Comparison of ENCODE assay signal across 15 mouse cellular contexts in genomic region chr8:47763194-47763593, GRCm38 (mm10). TPM values are rescaled to one million over a fixed set of nuclear protein-coding genes. Genes with fewer than 3 reads are reported as not detected.
DNase-seq lines count a peak whose midpoint lies in the region; ATAC-seq and TF ChIP-seq lines count a peak whose summit lies in the region.
"Had no signal": no experiment of that assay in that cellular context is flagged by ENCODE, and none has a peak within 500 bp of the region (broad histone marks: within the 10 kb centered on the region; RNA-seq: fewer than 3 reads in every experiment).

No protein-coding gene starts in this region.

- H3K36me3 ChIP-seq in intestine, postnatal 0 days (ENCODE audit: control insufficient read depth, insufficient read depth), result no peaks in the 10 kb centered on the region
- no peaks in the 10 kb centered on the region for H3K36me3 ChIP-seq in intestine, embryonic 15.5 days
- H3K36me3 ChIP-seq in embryonic facial prominence, embryonic 15.5 days, result no peaks in the 10 kb centered on the region
- no peaks in the 10 kb centered on the region for H3K36me3 ChIP-seq in midbrain, embryonic 14.5 days (ENCODE audit: control insufficient read depth, insufficient read depth, low read length)
- H3K36me3 ChIP-seq: stomach, embryonic 15.5 days had no signal

- 57% methylated on average over 9 of the region's 9 CpGs for WGBS in intestine, postnatal 0 days
- 41% methylated on average over 9 of the region's 9 CpGs for WGBS in intestine, embryonic 15.5 days
- WGBS in embryonic facial prominence, embryonic 15.5 days, result 51% methylated on average over 9 of the region's 9 CpGs
- 22% methylated on average over 9 of the region's 9 CpGs for WGBS in midbrain, embryonic 14.5 days

- no peak for ATAC-seq in intestine, postnatal 0 days
- no peak for ATAC-seq in intestine, embryonic 15.5 days
- no peak for ATAC-seq in embryonic facial prominence, embryonic 15.5 days (ENCODE audit: insufficient number of reproducible peaks, low FRiP score, low TSS enrichment, low read depth)
- no peak for ATAC-seq in midbrain, embryonic 14.5 days (ENCODE audit: low FRiP score, low TSS enrichment)
- ATAC-seq: activated CD4-positive, CD25-positive, alpha-beta regulatory T cell, adult 4 months had no signal

- no peak overlapping the region for H3K4me3 ChIP-seq in intestine, postnatal 0 days (ENCODE audit: low read depth, low read length)
- H3K4me3 ChIP-seq in intestine, embryonic 15.5 days (replicated peaks), result no peak overlapping the region
- H3K4me3 ChIP-seq in embryonic facial prominence, embryonic 15.5 days (replicated peaks), result no peak overlapping the region
- no peak overlapping the region for H3K4me3 ChIP-seq in midbrain, embryonic 14.5 days (replicated peaks; ENCODE audit: low read depth, low read length)
- H3K4me3 ChIP-seq: stomach, embryonic 15.5 days had no signal

- H3K9me3 ChIP-seq in intestine, postnatal 0 days (ENCODE audit: control insufficient read depth), result no peaks in the 10 kb centered on the region
- no peaks in the 10 kb centered on the region for H3K9me3 ChIP-seq in intestine, embryonic 15.5 days
- no peaks in the 10 kb centered on the region for H3K9me3 ChIP-seq in embryonic facial prominence, embryonic 15.5 days (replicated peaks)
- no peaks in the 10 kb centered on the region for H3K9me3 ChIP-seq in midbrain, embryonic 14.5 days (ENCODE audit: control insufficient read depth, low read length)
- H3K9me3 ChIP-seq: stomach, embryonic 15.5 days had no signal

- no peaks in the 10 kb centered on the region for H3K4me1 ChIP-seq in intestine, postnatal 0 days (replicated peaks; ENCODE audit: control insufficient read depth, insufficient read depth, low read length)
- H3K4me1 ChIP-seq in intestine, embryonic 15.5 days (replicated peaks), result 0 out of 2 replicates have a peak, but pooled peaks cover 6% of the 10 kb centered on the region
- H3K4me1 ChIP-seq in embryonic facial prominence, embryonic 15.5 days, result peaks cover 18% of the 10 kb centered on the region
- H3K4me1 ChIP-seq in midbrain, embryonic 14.5 days (ENCODE audit: control insufficient read depth, insufficient read depth, low read length), result peaks cover 13% of the 10 kb centered on the region; the same call in 1 of the 2 replicates

- peak overlapping the region; percentile 41; the same call in 1 of the 2 replicates for H3K4me2 ChIP-seq in intestine, postnatal 0 days (replicated peaks; ENCODE audit: low read depth)
- H3K4me2 ChIP-seq in intestine, embryonic 15.5 days (replicated peaks), result no peak overlapping the region
- peak overlapping the region; percentile 23; the same call in 1 of the 2 replicates for H3K4me2 ChIP-seq in embryonic facial prominence, embryonic 15.5 days (replicated peaks)
- H3K4me2 ChIP-seq in midbrain, embryonic 14.5 days (ENCODE audit: low read length), result peak overlapping the region; percentile 33

- no peak overlapping the region for H3K27ac ChIP-seq in intestine, postnatal 0 days (ENCODE audit: low read depth, low read length)
- H3K27ac ChIP-seq in intestine, embryonic 15.5 days, result no peak overlapping the region
- no peak overlapping the region for H3K27ac ChIP-seq in embryonic facial prominence, embryonic 15.5 days (replicated peaks)
- H3K27ac ChIP-seq in midbrain, embryonic 14.5 days (replicated peaks; ENCODE audit: low read depth, low read length), result no peak overlapping the region
- H3K27ac ChIP-seq: stomach, embryonic 15.5 days had no signal

- H3K27me3 ChIP-seq in intestine, postnatal 0 days (replicated peaks; ENCODE audit: control insufficient read depth, insufficient read depth, low read length), result no peaks in the 10 kb centered on the region
- H3K27me3 ChIP-seq in intestine, embryonic 15.5 days (replicated peaks), result no peaks in the 10 kb centered on the region
- H3K27me3 ChIP-seq in embryonic facial prominence, embryonic 15.5 days, result no peaks in the 10 kb centered on the region
- H3K27me3 ChIP-seq in midbrain, embryonic 14.5 days (ENCODE audit: control insufficient read depth, insufficient read depth, low read length), result no peaks in the 10 kb centered on the region
- H3K27me3 ChIP-seq: stomach, embryonic 15.5 days had no signal

- no peak for TF ChIP-seq CTCF in intestine, postnatal 0 days (IDR thresholded peaks at IDR 0.05; ENCODE audit: low read depth)

- DNase-seq in ES-CJ7 (ENCODE audit: low read depth, low spot score), result peak; percentile 84
- peak; percentile 29 for DNase-seq in midbrain, embryonic 14.5 days
- DNase-seq in ovary, postnatal 10 days (ENCODE audit: low spot score), result no peak
- DNase-seq in cerebellum, adult 8-10 months, result no peak
- DNase-seq in layer of hippocampus, adult 9-11 months, result no peak
- DNase-seq: layer of hippocampus, postnatal 36 days; liver had no signal

- H3K9ac ChIP-seq in intestine, postnatal 0 days (ENCODE audit: low read depth, low read length), result no peak overlapping the region
- no peak overlapping the region for H3K9ac ChIP-seq in intestine, embryonic 15.5 days
- no peak overlapping the region for H3K9ac ChIP-seq in embryonic facial prominence, embryonic 15.5 days
- no peak overlapping the region for H3K9ac ChIP-seq in midbrain, embryonic 14.5 days (replicated peaks; ENCODE audit: low read length)
- H3K9ac ChIP-seq: stomach, embryonic 15.5 days had no signal

RNA-seq across cellular contexts. Expression of gene Cdkn2aip, which starts 49.5 kb away (rescaled TPM):
- polyA plus RNA-seq in intestine, postnatal 0 days (2015; fragmentation: Nextera tagmentation; extraction: Ambion mirVana), result 15.3 and 15.4 TPM in 2 replicates
- 21.7 and 24.1 TPM in 2 replicates for polyA plus RNA-seq in intestine, embryonic 15.5 days (2015; fragmentation: Nextera tagmentation; extraction: Ambion mirVana)
- 21.5 and 22.9 TPM in 2 replicates for polyA plus RNA-seq in embryonic facial prominence, embryonic 15.5 days (2015; fragmentation: Nextera tagmentation; extraction: Ambion mirVana)
- 36.6 and 37.9 TPM in 2 replicates for polyA plus RNA-seq in midbrain, embryonic 14.5 days (2014; fragmentation: Nextera tagmentation; extraction: Ambion mirVana)

RNA-seq across cellular contexts. Expression of gene Cldn24, which starts 58.7 kb away (rescaled TPM):
- polyA plus RNA-seq in intestine, postnatal 0 days (2015; fragmentation: Nextera tagmentation; extraction: Ambion mirVana), result not detected in 2 replicates
- not detected in 2 replicates for polyA plus RNA-seq in intestine, embryonic 15.5 days (2015; fragmentation: Nextera tagmentation; extraction: Ambion mirVana)
- polyA plus RNA-seq in embryonic facial prominence, embryonic 15.5 days (2015; fragmentation: Nextera tagmentation; extraction: Ambion mirVana), result not detected in 2 replicates
- polyA plus RNA-seq in midbrain, embryonic 14.5 days (2014; fragmentation: Nextera tagmentation; extraction: Ambion mirVana), result not detected in 2 replicates
- polyA plus RNA-seq: activated CD4-positive, CD25-positive, alpha-beta regulatory T cell, adult 4 months; heart, embryonic 14.5 days; intestine, embryonic 14.5 days; lung, embryonic 16.5 days; stomach, embryonic 15.5 days had no signal

Comparison
In these comparisons a context has a peak if more than half of its experiments do, and no peak if none do; other contexts are left out.
1. DNase-seq: peak in ES-CJ7 (single experiment) and midbrain, embryonic 14.5 days (single experiment); none in ovary, postnatal 10 days (single experiment), cerebellum, adult 8-10 months (single experiment) and layer of hippocampus, adult 9-11 months (single experiment).